Mouse (Mus musculus) hindbrain, embryonic 10.5 days (tissue): ENCODE results near the gene Ccz1. TPM values are rescaled to one million over a fixed set of nuclear protein-coding genes. Genes with fewer than 3 reads are reported as not detected.
A peak's percentile ranks its signal among the peaks of the same experiment; 100 is the strongest.

Experiments
- DNase-seq: peaks from one replicate; pipeline ENCODE4 v3.0.0-alpha.2; 2017; ENCODE audit warnings: low spot score
- H3K27ac ChIP-seq: fragments of 300-500 bp; sonication (generic); 2 replicates; pipeline ENCODE4 v1.5.1; 2016; ENCODE audit warnings: mild to moderate bottlenecking, moderate library complexity
- H3K27me3 ChIP-seq: fragments of 300-500 bp; sonication (generic); 2 replicates; pipeline ENCODE4 v1.6.1; 2016; ENCODE audit warnings: mild to moderate bottlenecking; ENCODE audit not compliant: poor library complexity, insufficient read depth, severe bottlenecking
- H3K36me3 ChIP-seq: fragments of 300-500 bp; sonication (generic); 2 replicates; pipeline ENCODE4 v1.6.1; 2016; ENCODE audit warnings: mild to moderate bottlenecking, moderate library complexity
- H3K4me1 ChIP-seq: fragments of 300-500 bp; sonication (generic); replicated peaks from 2 replicates; pipeline ENCODE4 v1.6.1; 2016; ENCODE audit warnings: mild to moderate bottlenecking
- H3K4me3 ChIP-seq: fragments of 300-500 bp; sonication (generic); 2 replicates; pipeline ENCODE4 v1.5.1; 2016; ENCODE audit warnings: mild to moderate bottlenecking, moderate library complexity
- H3K9me3 ChIP-seq: fragments of 300-500 bp; sonication (generic); 2 replicates; pipeline ENCODE4 v1.6.1; 2016; ENCODE audit warnings: mild to moderate bottlenecking, moderate library complexity
- WGBS: fragments of 180-500 bp; shearing (Covaris S2); methylation state at CpG from one replicate; pipeline ENCODE4 v1.1.7; 2016; 5-methylcytosine and 5-hydroxymethylcytosine counted together
- polyA plus RNA-seq: library from polyadenylated mRNA; unstranded; fragments of >200 nt; fragmentation: Nextera tagmentation; extraction: Ambion mirVana; gene quantifications from 2 replicates; pipeline ENCODE4 v1.2.1, GENCODE M21; 2016

The Ccz1 gene
- polyA plus RNA-seq, result 94.2 and 95.5 TPM in 2 replicates

GRCm38 (mm10) chr5:144014551-144015311 is at the start of gene Ccz1:
Gene Ccz1, minus strand, starts transcription at chr5:144014877.
- Histone ChIP-seq H3K27ac (peak within 1 kb of the TSS; percentile 93), H3K27me3 (no peaks in the 10 kb centered on the region), H3K36me3 (peaks cover 30% of the 10 kb centered on the region), H3K9me3 (no peaks in the 10 kb centered on the region), H3K4me3 (peak within 1 kb of the TSS; percentile 87), H3K4me1 (peaks cover 4% of the 10 kb centered on the region)
- peak; percentile 88 for DNase-seq
- 3% methylated on average over 47 of the region's 47 CpGs for WGBS

GRCm38 (mm10) chr5:144064093-144064492 is 49.4 kb upstream of the Ccz1 start:
- H3K4me3 ChIP-seq, result no peak overlapping the region
- H3K4me1 ChIP-seq, result no peaks in the 10 kb centered on the region
- H3K36me3 ChIP-seq, result no peaks in the 10 kb centered on the region
- H3K9me3 ChIP-seq, result peaks cover 4% of the 10 kb centered on the region; the same call in 1 of the 2 replicates
- no peak for DNase-seq
- no peak overlapping the region for H3K27ac ChIP-seq
- 73% methylated on average over 5 of the region's 5 CpGs for WGBS
- no peaks in the 10 kb centered on the region for H3K27me3 ChIP-seq

- DNase-seq, result no peak
- Histone ChIP-seq H3K36me3 (no peaks in the 10 kb centered on the region), H3K4me1 (no peaks in the 10 kb centered on the region; the same call in 1 of the 2 replicates), H3K9me3 (no peaks in the 10 kb centered on the region), H3K27ac (no peak overlapping the region), H3K27me3 (no peaks in the 10 kb centered on the region), H3K4me3 (no peak overlapping the region)
- 89% methylated on average over 6 of the region's 6 CpGs for WGBS
Observed at GRCm38 (mm10) chr5:144054340-144054739, 39.7 kb upstream of the Ccz1 start.

GRCm38 (mm10) chr5:144053450-144053849 is 38.8 kb upstream of the Ccz1 start:
- no peak for DNase-seq
- H3K27ac ChIP-seq, result no peak overlapping the region
- no peaks in the 10 kb centered on the region; the same call in 1 of the 2 replicates for H3K4me1 ChIP-seq
- no peaks in the 10 kb centered on the region for H3K9me3 ChIP-seq
- WGBS, result 58% methylated on average over 3 of the region's 3 CpGs
- H3K36me3 ChIP-seq, result no peaks in the 10 kb centered on the region
- no peaks in the 10 kb centered on the region for H3K27me3 ChIP-seq
- no peak overlapping the region for H3K4me3 ChIP-seq

GRCm38 (mm10) chr5:144051268-144051667 is 36.6 kb upstream of the Ccz1 start:
- Histone ChIP-seq H3K36me3 (no peaks in the 10 kb centered on the region), H3K4me1 (peaks cover 7% of the 10 kb centered on the region), H3K27me3 (no peaks in the 10 kb centered on the region), H3K27ac (no peak overlapping the region), H3K4me3 (no peak overlapping the region), H3K9me3 (no peaks in the 10 kb centered on the region)
- DNase-seq, result no peak

GRCm38 (mm10) chr5:144049881-144050280 is 35.2 kb upstream of the Ccz1 start:
- WGBS, result 77% methylated on average over 3 of the region's 3 CpGs
- Histone ChIP-seq H3K4me1 (peaks cover 7% of the 10 kb centered on the region), H3K4me3 (no peak overlapping the region), H3K27me3 (no peaks in the 10 kb centered on the region), H3K9me3 (no peaks in the 10 kb centered on the region), H3K36me3 (no peaks in the 10 kb centered on the region), H3K27ac (no peak overlapping the region)
- DNase-seq, result no peak

GRCm38 (mm10) chr5:144047324-144047723 is 32.6 kb upstream of the Ccz1 start:
- WGBS, result 64% methylated on average over 13 of the region's 13 CpGs
- no peaks in the 10 kb centered on the region for H3K9me3 ChIP-seq
- no peaks in the 10 kb centered on the region for H3K36me3 ChIP-seq
- H3K4me3 ChIP-seq, result no peak overlapping the region
- H3K27ac ChIP-seq, result 0 out of 2 replicates have a peak overlapping the region, but pooled peaks have one; percentile 23
- peaks cover 7% of the 10 kb centered on the region for H3K4me1 ChIP-seq
- no peaks in the 10 kb centered on the region for H3K27me3 ChIP-seq
- no peak for DNase-seq

GRCm38 (mm10) chr5:144043166-144043565 is 28.5 kb upstream of the Ccz1 start:
- no peak for DNase-seq
- Histone ChIP-seq H3K27me3 (no peaks in the 10 kb centered on the region), H3K36me3 (no peaks in the 10 kb centered on the region), H3K27ac (no peak overlapping the region), H3K4me3 (no peak overlapping the region), H3K9me3 (peaks cover 8% of the 10 kb centered on the region; the same call in 1 of the 2 replicates), H3K4me1 (peaks cover 7% of the 10 kb centered on the region)
- 89% methylated on average over 11 of the region's 11 CpGs for WGBS

- Histone ChIP-seq H3K27me3 (no peaks in the 10 kb centered on the region), H3K4me1 (no peaks in the 10 kb centered on the region), H3K27ac (peak overlapping the region; percentile 24; the same call in 1 of the 2 replicates), H3K4me3 (no peak overlapping the region), H3K36me3 (no peaks in the 10 kb centered on the region), H3K9me3 (peaks cover 8% of the 10 kb centered on the region; the same call in 1 of the 2 replicates)
- DNase-seq, result peak; percentile 72
- 45% methylated on average over 11 of the region's 11 CpGs for WGBS
Observed at GRCm38 (mm10) chr5:144040720-144041364, 26.2 kb upstream of the Ccz1 start.

GRCm38 (mm10) chr5:144039886-144040285 is 25.2 kb upstream of the Ccz1 start:
- Histone ChIP-seq H3K36me3 (no peaks in the 10 kb centered on the region), H3K4me3 (no peak overlapping the region), H3K27me3 (no peaks in the 10 kb centered on the region), H3K27ac (no peak overlapping the region), H3K4me1 (no peaks in the 10 kb centered on the region), H3K9me3 (peaks cover 8% of the 10 kb centered on the region; the same call in 1 of the 2 replicates)
- WGBS, result 93% methylated on average over 5 of the region's 5 CpGs
- DNase-seq, result no peak

GRCm38 (mm10) chr5:144039156-144039675 is 24.5 kb upstream of the Ccz1 start:
- H3K36me3 ChIP-seq, result no peaks in the 10 kb centered on the region
- peaks cover 8% of the 10 kb centered on the region; the same call in 1 of the 2 replicates for H3K9me3 ChIP-seq
- H3K4me1 ChIP-seq, result no peaks in the 10 kb centered on the region
- no peak overlapping the region for H3K4me3 ChIP-seq
- H3K27ac ChIP-seq, result no peak overlapping the region
- H3K27me3 ChIP-seq, result no peaks in the 10 kb centered on the region
- DNase-seq, result no peak
- WGBS, result 79% methylated on average over 9 of the region's 9 CpGs

- Histone ChIP-seq H3K9me3 (peaks cover 8% of the 10 kb centered on the region; the same call in 1 of the 2 replicates), H3K27me3 (no peaks in the 10 kb centered on the region), H3K4me1 (no peaks in the 10 kb centered on the region), H3K4me3 (no peak overlapping the region), H3K36me3 (no peaks in the 10 kb centered on the region), H3K27ac (no peak overlapping the region)
- DNase-seq, result no peak
- 55% methylated on average over 17 of the region's 17 CpGs for WGBS
Observed at GRCm38 (mm10) chr5:144036952-144037351, 22.3 kb upstream of the Ccz1 start.

- no peak for DNase-seq
- 83% methylated on average over 7 of the region's 7 CpGs for WGBS
Observed at GRCm38 (mm10) chr5:144034567-144034966, 19.9 kb upstream of the Ccz1 start.

More at GRCm38 (mm10) chr5:144034567-144034966, 19.9 kb upstream of the Ccz1 start:
- Histone ChIP-seq H3K4me1 (no peaks in the 10 kb centered on the region), H3K27me3 (no peaks in the 10 kb centered on the region), H3K9me3 (peaks cover 1% of the 10 kb centered on the region; the same call in 1 of the 2 replicates), H3K36me3 (no peaks in the 10 kb centered on the region), H3K27ac (no peak overlapping the region), H3K4me3 (no peak overlapping the region)
